Mouse (Mus musculus): ENCODE measurements around the gene 4930442H23Rik. TPM values are rescaled to one million over a fixed set of nuclear protein-coding genes. Genes with fewer than 3 reads are reported as not detected.
A peak's percentile ranks its signal among the peaks of the same experiment; 100 is the strongest.

The 4930442H23Rik gene
- total RNA-seq, 2 experiments from 2014 or later = not detected

DNA sequence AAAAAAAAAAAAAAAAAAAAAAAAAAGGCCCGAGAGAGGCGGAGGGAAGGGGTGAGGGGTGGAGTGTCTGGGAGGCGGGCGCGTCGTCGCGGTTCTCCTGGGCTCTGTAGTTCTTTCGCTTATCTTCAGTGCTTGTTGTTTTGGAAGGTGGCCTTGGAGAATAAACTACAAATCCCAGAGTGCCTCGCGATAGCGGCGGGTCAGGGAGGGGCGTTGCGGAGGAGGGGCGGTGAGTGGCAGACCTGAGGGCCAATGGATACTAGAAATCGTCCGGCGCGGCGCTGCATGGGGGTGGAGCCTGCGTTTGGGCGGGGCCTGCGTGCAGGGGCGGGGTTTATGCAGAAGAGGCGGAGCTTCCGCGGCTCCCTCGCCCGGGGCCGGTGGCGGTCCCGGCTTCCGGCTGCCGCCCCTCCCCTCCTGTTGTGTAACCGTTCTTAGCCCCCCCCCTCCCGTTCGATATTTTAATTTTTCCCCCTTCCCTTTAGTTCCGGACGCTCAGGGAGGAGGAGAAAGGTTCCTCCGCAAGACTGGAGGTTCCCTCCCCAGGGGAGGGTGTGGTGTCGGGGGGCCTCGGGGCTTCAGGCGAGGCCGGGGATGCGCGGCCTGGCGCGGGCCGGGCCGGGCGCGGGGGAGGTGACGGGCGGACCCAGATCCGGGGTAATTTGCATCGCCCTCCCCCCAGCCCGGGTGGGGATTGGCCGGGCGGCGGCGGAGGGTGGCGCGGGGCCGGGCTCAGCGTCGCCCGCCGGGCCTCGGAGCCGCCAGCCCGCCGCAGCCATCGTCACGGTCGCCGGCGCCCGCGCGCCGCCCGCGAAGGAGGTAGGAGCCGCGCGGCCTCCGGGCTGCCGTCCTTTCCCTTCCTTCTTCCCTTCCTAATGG lies 46.2 kb downstream of the 4930442H23Rik start:
- intact Hi-C loops (cut with DNase I) = loop anchor here (1.0 to 2.0 kb wide), 3 partner anchors 32 to 67 kb away; partner anchors contain the start of genes Eef2, Map2k2 and Thop1
- DNase-seq (ENCODE audit: low spot score in 2 of 2) = peak; percentile 98 to 100

DNA sequence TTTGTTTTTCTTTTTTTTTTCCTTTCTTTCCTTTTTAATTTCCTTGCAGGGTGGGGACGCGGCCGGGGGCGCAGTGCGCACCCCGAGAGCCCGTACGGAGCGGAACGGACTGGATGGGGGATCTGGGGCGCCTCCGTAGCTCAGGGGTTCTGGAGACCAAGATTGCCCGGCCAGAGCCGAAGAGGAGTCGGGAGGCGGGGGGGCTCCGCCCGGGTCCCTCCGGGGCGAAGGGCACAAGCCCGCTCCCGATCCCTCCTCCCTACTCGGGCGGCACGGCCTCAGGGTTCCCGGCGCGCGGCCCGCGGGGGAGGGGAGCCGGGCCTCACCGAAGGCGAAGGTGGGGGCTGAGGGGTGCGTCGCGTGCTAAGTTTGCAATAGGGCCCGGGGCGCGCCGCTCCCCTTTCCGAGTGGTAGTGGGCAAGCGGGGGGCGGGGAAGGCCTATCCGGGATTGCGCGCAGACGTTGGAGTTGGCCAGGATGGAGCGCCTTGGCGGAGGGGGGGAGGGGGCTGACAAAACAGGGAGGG lies 46.9 kb downstream of the 4930442H23Rik start:
- intact Hi-C loops (cut with DNase I) = loop anchor here (1.0 to 2.0 kb wide), 3 partner anchors 31 to 66 kb away; partner anchors contain the start of genes Eef2, Map2k2 and Thop1
- peak in 1 of 2 experiments; percentile 79 for DNase-seq (ENCODE audit: low spot score in 2 of 2)

DNA sequence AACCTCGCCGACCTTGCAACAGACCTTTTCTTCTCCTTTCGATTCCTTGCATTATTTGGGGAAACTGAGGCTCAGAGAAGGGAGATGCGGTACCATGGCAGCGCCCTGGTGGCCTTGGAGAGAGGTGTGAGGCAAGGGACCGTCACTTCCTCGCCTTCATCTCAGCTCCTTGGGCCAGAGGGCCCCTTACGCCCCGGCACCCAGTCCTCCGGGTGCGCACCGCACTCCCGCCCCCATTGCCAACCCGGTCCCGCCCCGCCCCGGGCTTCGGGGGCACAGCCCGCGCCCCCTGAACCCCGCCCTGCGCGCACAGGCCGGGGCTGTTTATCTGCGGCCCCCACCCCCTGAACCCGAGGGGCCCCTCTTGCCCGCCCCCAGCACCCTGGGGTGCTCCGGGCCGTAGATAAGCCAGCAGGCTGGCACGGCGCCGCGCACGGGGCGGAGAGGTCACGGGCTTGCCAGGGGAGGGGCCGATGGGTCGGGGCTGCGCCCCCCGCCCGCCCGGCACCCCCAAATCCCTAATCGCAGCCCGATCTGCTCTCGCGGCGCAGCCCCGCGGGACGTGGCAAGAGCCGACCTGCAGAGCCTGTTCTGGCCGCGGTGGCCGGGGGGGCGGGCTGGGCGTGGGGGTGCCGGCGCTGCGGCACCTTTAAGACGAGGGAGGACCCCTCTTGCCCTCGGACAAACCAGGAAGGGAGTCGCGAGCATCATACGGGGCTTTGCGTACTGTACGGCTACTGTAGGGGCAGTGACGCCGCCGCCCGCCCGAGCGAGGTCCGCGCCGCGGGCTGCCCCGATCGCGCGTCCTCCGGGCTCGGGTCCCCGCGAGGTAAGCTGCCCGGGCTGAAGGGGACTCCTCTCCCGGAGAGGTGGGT lies 47.6 kb downstream of the 4930442H23Rik start:
- intact Hi-C loops (cut with DNase I) = loop anchor here (2.0 kb wide), 2 partner anchors 41 to 65 kb away; partner anchors contain the start of genes Eef2 and Thop1

GRCm38 (mm10) chr10:81134966-81135681 lies 48.5 kb downstream of the 4930442H23Rik start, which contains the start of gene Zbtb7a:
TSS of gene Zbtb7a (plus strand) at chr10:81135220.
- intact Hi-C loops (cut with DNase I) = no loop called here
- DNase-seq (ENCODE audit: low spot score in 2 of 2) = peak in 1 of 2 experiments; percentile 57

More for the DNA sequence above, 47.6 kb downstream of the 4930442H23Rik start:
- DNase-seq (ENCODE audit: low spot score in 2 of 2) = peak; percentile 71 to 73

DNA sequence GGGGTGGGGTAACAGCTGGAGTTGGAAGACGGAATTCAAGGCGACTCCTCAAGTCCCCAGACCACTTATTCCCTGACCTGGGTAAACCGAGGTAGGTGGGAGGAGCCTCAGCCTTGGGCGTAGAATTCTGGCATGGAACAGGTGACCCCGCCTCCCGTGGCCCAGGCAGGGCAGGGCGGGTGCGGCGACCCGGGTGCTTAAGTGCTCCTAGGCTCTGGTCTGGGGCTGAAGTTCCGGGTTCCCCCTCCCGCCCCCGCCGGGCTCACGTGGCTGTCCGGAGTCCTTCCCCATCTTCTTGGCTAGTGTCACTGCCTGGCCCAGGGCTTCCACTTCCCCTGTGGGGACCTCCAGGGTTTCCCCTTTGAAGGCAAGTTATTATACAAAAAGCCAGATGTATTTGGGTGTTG lies 49.5 kb downstream of the 4930442H23Rik start:
- intact Hi-C loops (cut with DNase I) = no loop called here
- DNase-seq (ENCODE audit: low spot score in 2 of 2) = peak in 1 of 2 experiments; percentile 51

Other genes starting within 250 kb of the 4930442H23Rik start
- 100 to 1,000 TPM in 1 of 2 experiments, 10 to 100 TPM in 1; 83.8 to 196 TPM for gene Gng7, start 168.9 kb downstream of the 4930442H23Rik start, total RNA-seq (2021)
- 100 to 1,000 TPM; 108 to 110 TPM for gene Diras1, start 158.2 kb downstream of the 4930442H23Rik start, total RNA-seq (2021)
- gene Slc39a3, start 146.4 kb downstream of the 4930442H23Rik start, total RNA-seq (2021) = 10 to 100 TPM; 67.2 to 69.3 TPM
- gene Sgta, start 123.7 kb downstream of the 4930442H23Rik start, total RNA-seq (2021) = 100 to 1,000 TPM; 159 to 169 TPM
- gene Thop1, start 113.8 kb downstream of the 4930442H23Rik start, total RNA-seq (2021) = 10 to 100 TPM; 50.5 to 54.2 TPM
- under 1 TPM; 0.25 to 0.60 TPM for gene Creb3l3, start 85.0 kb downstream of the 4930442H23Rik start, total RNA-seq (2021)
- 100 to 1,000 TPM; 122 to 124 TPM for gene Map2k2, start 77.9 kb downstream of the 4930442H23Rik start, total RNA-seq (2021)
- 100 to 1,000 TPM; 114 TPM for gene Zbtb7a, start 48.6 kb downstream of the 4930442H23Rik start, total RNA-seq (2021)
- gene Pias4, start 15.9 kb downstream of the 4930442H23Rik start, total RNA-seq (2021) = 10 to 100 TPM; 26.6 to 28.7 TPM
- 100 to 1,000 TPM; 854 to 872 TPM for gene Eef2, start 7.2 kb downstream of the 4930442H23Rik start, total RNA-seq (2021)
- gene Dapk3, start 844 bp downstream of the 4930442H23Rik start, total RNA-seq (2021) = 10 to 100 TPM; 71.3 to 77.7 TPM
- gene Nmrk2, start 18.2 kb upstream of the 4930442H23Rik start, total RNA-seq (2021) = under 1 TPM in 1 of 2 experiments, not detected in 1; 0.23 TPM
- 100 to 1,000 TPM; 194 to 208 TPM for gene Atcay, start 47.0 kb upstream of the 4930442H23Rik start, total RNA-seq (2021)
- 10 to 100 TPM; 57.2 to 63.1 TPM for gene Zfr2, start 49.3 kb upstream of the 4930442H23Rik start, total RNA-seq (2021)
- gene Matk, start 69.1 kb upstream of the 4930442H23Rik start, total RNA-seq (2021) = 100 to 1,000 TPM; 191 to 194 TPM
- gene Mrpl54, start 83.1 kb upstream of the 4930442H23Rik start, total RNA-seq (2021) = 10 to 100 TPM; 42.5 to 47.3 TPM
- gene Apba3, start 83.1 kb upstream of the 4930442H23Rik start, total RNA-seq (2021) = 10 to 100 TPM; 38.6 to 40.0 TPM
- under 1 TPM; 0.23 to 0.30 TPM for gene Tjp3, start 107.7 kb upstream of the 4930442H23Rik start, total RNA-seq (2021)
- gene Pip5k1c, start 109.1 kb upstream of the 4930442H23Rik start, total RNA-seq (2021) = 100 to 1,000 TPM; 402 to 420 TPM
- 10 to 100 TPM; 27.8 to 28.4 TPM for gene Cactin, start 137.3 kb upstream of the 4930442H23Rik start, total RNA-seq (2021)
- gene Tbxa2r, start 144.9 kb upstream of the 4930442H23Rik start, total RNA-seq (2021) = 1 to 10 TPM; 1.2 to 1.4 TPM
- gene Gipc3, start 159.4 kb upstream of the 4930442H23Rik start, total RNA-seq (2021) = under 1 TPM; 0.92 to 0.96 TPM
- 10 to 100 TPM; 23.5 to 28.4 TPM for gene Hmg20b, start 166.6 kb upstream of the 4930442H23Rik start, total RNA-seq (2021)
- gene Mfsd12, start 173.6 kb upstream of the 4930442H23Rik start, total RNA-seq (2021) = 10 to 100 TPM; 39.3 to 41.1 TPM
- 1 to 10 TPM in 1 of 2 experiments, under 1 TPM in 1; 0.78 to 2.2 TPM for gene 4930404N11Rik, start 182.0 kb upstream of the 4930442H23Rik start, total RNA-seq (2021)
- 10 to 100 TPM; 63.5 to 70.2 TPM for gene Fzr1, start 194.7 kb upstream of the 4930442H23Rik start, total RNA-seq (2021)
- 10 to 100 TPM; 83.7 to 87.7 TPM for gene Dohh, start 200.6 kb upstream of the 4930442H23Rik start, total RNA-seq (2021)
- 1 to 10 TPM; 3.5 to 4.2 TPM for gene Gm48551, start 200.6 kb upstream of the 4930442H23Rik start, total RNA-seq (2021)
- gene Gm48552, start 205.2 kb upstream of the 4930442H23Rik start, total RNA-seq (2021) = 1 to 10 TPM; 4.0 to 4.1 TPM
- gene Smim24, start 209.2 kb upstream of the 4930442H23Rik start, total RNA-seq (2021) = 1 to 10 TPM in 1 of 2 experiments, under 1 TPM in 1; 0.89 to 1.5 TPM